Comparison of ENCODE assay signal across 12 mouse cellular contexts in the genomic region with DNA sequence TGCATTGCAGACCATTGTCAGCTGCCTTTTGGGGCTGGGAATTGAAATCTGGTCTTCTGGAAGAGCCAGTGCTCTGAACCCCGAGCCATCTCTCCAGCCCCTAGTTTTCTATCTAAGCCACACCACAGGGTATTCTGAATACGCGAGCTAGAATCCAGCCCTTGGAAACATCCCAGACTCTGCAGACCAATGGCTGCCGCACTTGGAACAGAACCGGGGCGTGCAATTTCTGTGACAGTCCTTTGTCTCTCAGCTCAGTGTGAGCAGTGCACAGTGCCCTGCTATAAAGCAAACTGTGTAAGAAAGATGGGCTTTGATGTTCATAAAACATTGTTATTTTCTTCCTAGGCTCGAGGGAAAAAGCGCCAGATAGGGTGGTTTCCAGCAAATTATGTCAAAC.
DNase-seq lines count a peak whose midpoint lies in the region; ATAC-seq and TF ChIP-seq lines count a peak whose summit lies in the region.
"Had no signal": no experiment of that assay in that cellular context is flagged by ENCODE, and none has a peak within 500 bp of the region (broad histone marks: within the 10 kb centered on the region; RNA-seq: fewer than 3 reads in every experiment).

No protein-coding gene starts in this region.

- H3K4me1 ChIP-seq in forebrain, embryonic 13.5 days, result peaks cover 4% of the 10 kb centered on the region; the same call in 1 of the 2 replicates
- H3K4me1 ChIP-seq in forebrain, embryonic 11.5 days (replicated peaks; ENCODE audit: control insufficient read depth, insufficient read depth, low read length), result no peaks in the 10 kb centered on the region
- no peaks in the 10 kb centered on the region for H3K4me1 ChIP-seq in midbrain, embryonic 14.5 days (ENCODE audit: control insufficient read depth, insufficient read depth, low read length)
- no peaks in the 10 kb centered on the region for H3K4me1 ChIP-seq in midbrain, embryonic 11.5 days (ENCODE audit: control insufficient read depth, insufficient read depth, low read length)
- H3K4me1 ChIP-seq in forebrain, postnatal 0 days (ENCODE audit: insufficient read depth), result no peaks in the 10 kb centered on the region

- peak overlapping the region; percentile 14 for H3K27ac ChIP-seq in forebrain, embryonic 13.5 days
- H3K27ac ChIP-seq in forebrain, embryonic 11.5 days (ENCODE audit: low read depth, low read length), result no peak overlapping the region
- H3K27ac ChIP-seq in midbrain, embryonic 14.5 days (replicated peaks; ENCODE audit: low read depth, low read length), result 0 out of 2 replicates have a peak overlapping the region, but pooled peaks have one; percentile 20
- no peak overlapping the region for H3K27ac ChIP-seq in midbrain, embryonic 11.5 days (ENCODE audit: low read depth, low read length)
- H3K27ac ChIP-seq in forebrain, postnatal 0 days (ENCODE audit: low read depth, low read length), result peak overlapping the region; percentile 64
- H3K27ac ChIP-seq: embryonic facial prominence, embryonic 13.5 days; kidney, postnatal 0 days had no signal

- WGBS in forebrain, embryonic 13.5 days, result 73% methylated on average over 8 of the region's 8 CpGs
- 93% methylated on average over 8 of the region's 8 CpGs for WGBS in forebrain, embryonic 11.5 days
- 75% methylated on average over 8 of the region's 8 CpGs for WGBS in midbrain, embryonic 14.5 days
- WGBS in midbrain, embryonic 11.5 days, result 88% methylated on average over 8 of the region's 8 CpGs
- WGBS in forebrain, postnatal 0 days, result 51% methylated on average over 8 of the region's 8 CpGs

- ATAC-seq in forebrain, embryonic 13.5 days, result 0 out of 2 replicates have a peak, but pooled peaks have one; percentile 25
- ATAC-seq in forebrain, embryonic 11.5 days (replicated peaks; ENCODE audit: low FRiP score), result no peak
- ATAC-seq in midbrain, embryonic 14.5 days (ENCODE audit: low FRiP score, low TSS enrichment), result no peak
- ATAC-seq in midbrain, embryonic 11.5 days (ENCODE audit: low FRiP score), result no peak
- ATAC-seq in forebrain, postnatal 0 days, result peak; percentile 59

- no peak overlapping the region for H3K4me3 ChIP-seq in forebrain, embryonic 13.5 days
- H3K4me3 ChIP-seq in forebrain, embryonic 11.5 days (ENCODE audit: low read depth, low read length), result no peak overlapping the region
- H3K4me3 ChIP-seq in midbrain, embryonic 14.5 days (replicated peaks; ENCODE audit: low read depth, low read length), result no peak overlapping the region
- H3K4me3 ChIP-seq in midbrain, embryonic 11.5 days (ENCODE audit: low read depth, low read length), result no peak overlapping the region
- no peak overlapping the region for H3K4me3 ChIP-seq in forebrain, postnatal 0 days (ENCODE audit: low read depth, low read length)
- H3K4me3 ChIP-seq: embryonic facial prominence, embryonic 13.5 days had no signal

- no peak for DNase-seq in forebrain, embryonic 11.5 days (ENCODE audit: low spot score)
- DNase-seq in midbrain, embryonic 14.5 days, result no peak
- DNase-seq in midbrain, embryonic 11.5 days (ENCODE audit: low spot score, missing footprints), result no peak
- DNase-seq in forebrain, postnatal 0 days, result peak; percentile 47
- DNase-seq in thymus, adult 18-20 months, result no peak
- no peak for DNase-seq in embryo, embryonic 10.5 days (ENCODE audit: low spot score)
- DNase-seq: heart, postnatal 10 days; lung, embryonic 14.5 days; right cerebral cortex, postnatal 14 days had no signal

- no peaks in the 10 kb centered on the region for H3K27me3 ChIP-seq in forebrain, embryonic 13.5 days
- H3K27me3 ChIP-seq in forebrain, embryonic 11.5 days (ENCODE audit: control insufficient read depth, insufficient read depth, low read length), result no peaks in the 10 kb centered on the region
- no peaks in the 10 kb centered on the region for H3K27me3 ChIP-seq in midbrain, embryonic 14.5 days (ENCODE audit: control insufficient read depth, insufficient read depth, low read length)
- H3K27me3 ChIP-seq in midbrain, embryonic 11.5 days (ENCODE audit: control insufficient read depth, insufficient read depth, low read length), result no peaks in the 10 kb centered on the region
- H3K27me3 ChIP-seq in forebrain, postnatal 0 days (ENCODE audit: insufficient read depth, low read length), result no peaks in the 10 kb centered on the region
- H3K27me3 ChIP-seq: embryonic facial prominence, embryonic 13.5 days had no signal

- no peak overlapping the region for H3K4me2 ChIP-seq in forebrain, embryonic 13.5 days
- H3K4me2 ChIP-seq in forebrain, embryonic 11.5 days (ENCODE audit: low read depth, low read length, severe bottlenecking), result no peak overlapping the region
- H3K4me2 ChIP-seq in midbrain, embryonic 14.5 days (ENCODE audit: low read length), result no peak overlapping the region
- no peak overlapping the region for H3K4me2 ChIP-seq in midbrain, embryonic 11.5 days
- H3K4me2 ChIP-seq in forebrain, postnatal 0 days (ENCODE audit: low read depth), result no peak overlapping the region
- H3K4me2 ChIP-seq: embryonic facial prominence, embryonic 13.5 days; lung, embryonic 14.5 days had no signal

- H3K9ac ChIP-seq in forebrain, embryonic 13.5 days, result no peak overlapping the region
- no peak overlapping the region for H3K9ac ChIP-seq in forebrain, embryonic 11.5 days (ENCODE audit: low read length)
- no peak overlapping the region for H3K9ac ChIP-seq in midbrain, embryonic 14.5 days (replicated peaks; ENCODE audit: low read length)
- no peak overlapping the region for H3K9ac ChIP-seq in midbrain, embryonic 11.5 days (ENCODE audit: low read length)
- no peak overlapping the region for H3K9ac ChIP-seq in forebrain, postnatal 0 days
- H3K9ac ChIP-seq: embryonic facial prominence, embryonic 13.5 days; lung, embryonic 14.5 days had no signal

- TF ChIP-seq CTCF in forebrain, postnatal 0 days (IDR thresholded peaks at IDR 0.05; ENCODE audit: low read depth), result no peak

- H3K36me3 ChIP-seq in forebrain, embryonic 13.5 days (ENCODE audit: poor library complexity, severe bottlenecking), result peaks cover 97% of the 10 kb centered on the region
- H3K36me3 ChIP-seq in forebrain, embryonic 11.5 days (ENCODE audit: control insufficient read depth, insufficient read depth, low read length), result peaks cover 18% of the 10 kb centered on the region; the same call in 1 of the 2 replicates
- peaks cover 80% of the 10 kb centered on the region for H3K36me3 ChIP-seq in midbrain, embryonic 14.5 days (ENCODE audit: control insufficient read depth, insufficient read depth, low read length)
- H3K36me3 ChIP-seq in midbrain, embryonic 11.5 days (ENCODE audit: control insufficient read depth, insufficient read depth, low read length), result peaks cover 21% of the 10 kb centered on the region; the same call in 1 of the 2 replicates
- peaks cover 78% of the 10 kb centered on the region for H3K36me3 ChIP-seq in forebrain, postnatal 0 days (ENCODE audit: insufficient read depth)

- no peaks in the 10 kb centered on the region for H3K9me3 ChIP-seq in forebrain, embryonic 13.5 days (replicated peaks)
- H3K9me3 ChIP-seq in forebrain, embryonic 11.5 days (ENCODE audit: control insufficient read depth, low read length), result no peaks in the 10 kb centered on the region
- H3K9me3 ChIP-seq in midbrain, embryonic 14.5 days (ENCODE audit: control insufficient read depth, low read length), result no peaks in the 10 kb centered on the region
- H3K9me3 ChIP-seq in midbrain, embryonic 11.5 days (ENCODE audit: control insufficient read depth, low read length), result no peaks in the 10 kb centered on the region
- H3K9me3 ChIP-seq in forebrain, postnatal 0 days (ENCODE audit: low read length), result no peaks in the 10 kb centered on the region
- H3K9me3 ChIP-seq: embryonic facial prominence, embryonic 13.5 days had no signal

Comparison
In these comparisons a context has a peak if more than half of its experiments do, and no peak if none do; other contexts are left out.
1. ATAC-seq: peak in forebrain, embryonic 13.5 days (single experiment) and forebrain, postnatal 0 days (single experiment); none in forebrain, embryonic 11.5 days (single experiment), midbrain, embryonic 14.5 days (single experiment) and midbrain, embryonic 11.5 days (single experiment).
2. H3K27ac ChIP-seq: peak in forebrain, embryonic 13.5 days (single experiment), midbrain, embryonic 14.5 days (single experiment) and forebrain, postnatal 0 days (single experiment); none in forebrain, embryonic 11.5 days (single experiment) and midbrain, embryonic 11.5 days (single experiment).